In the genomic region with DNA sequence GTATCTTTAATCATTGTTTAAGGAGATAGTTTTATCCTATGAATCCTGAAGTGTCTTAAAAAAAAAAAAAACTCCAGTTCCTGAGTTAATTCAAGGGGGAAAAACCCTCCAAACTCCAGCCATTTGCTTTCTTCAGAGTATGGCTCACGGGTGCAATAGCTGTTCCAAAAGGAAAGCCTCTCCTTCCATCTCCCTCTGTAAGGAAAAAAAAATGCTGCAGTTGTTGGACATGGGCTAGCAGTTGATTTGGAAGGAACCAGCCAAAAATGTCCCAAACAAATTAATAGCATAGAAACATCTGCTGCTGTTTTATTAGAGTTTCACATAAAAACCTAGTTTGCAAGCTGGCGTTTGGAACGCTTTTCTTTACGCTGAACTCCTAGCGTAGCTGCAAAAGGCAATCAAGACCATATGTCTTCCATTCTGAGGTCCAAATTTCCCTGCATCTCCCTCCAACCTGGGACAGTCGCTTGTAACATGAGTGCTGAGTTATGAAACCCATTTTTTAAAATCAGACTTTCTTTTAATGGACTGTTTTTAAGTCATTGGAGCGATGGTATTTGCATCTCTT, we compare ENCODE assay signal across 17 mouse cellular contexts.
DNase-seq lines count a peak whose midpoint lies in the region; ATAC-seq lines count a peak whose summit lies in the region.
"Had no signal": no experiment of that assay in that cellular context is flagged by ENCODE, and none has a peak within 500 bp of the region (broad histone marks: within the 10 kb centered on the region; RNA-seq: fewer than 3 reads in every experiment).

No protein-coding gene starts in this region.

- peaks cover 17% of the 10 kb centered on the region for H3K4me1 ChIP-seq in embryonic facial prominence, embryonic 12.5 days
- peaks cover 5% of the 10 kb centered on the region; the same call in 1 of the 2 replicates for H3K4me1 ChIP-seq in limb, embryonic 15.5 days
- H3K4me1 ChIP-seq: hindbrain, embryonic 15.5 days; megakaryocyte, embryonic 14.5 days had no signal

- peak; percentile 25 to 28 for DNase-seq in cerebellum, adult 18-20 months
- DNase-seq in cerebellum, postnatal 4 days (ENCODE audit: low spot score in 2 of 2) = no peak
- peak; percentile 12 for DNase-seq in layer of hippocampus, adult 9-11 months
- no peak for DNase-seq in layer of hippocampus, postnatal 36 days
- no peak for DNase-seq in heart, adult 18-20 months
- no peak for DNase-seq in thymus, postnatal 0 days (ENCODE audit: low spot score)
- DNase-seq: heart, postnatal 10 days; spleen, adult 18-20 months; thymus, postnatal 36 days had no signal

- no peak for ATAC-seq in embryonic facial prominence, embryonic 12.5 days (ENCODE audit: insufficient number of reproducible peaks, insufficient read depth, low FRiP score, low TSS enrichment)
- peak; percentile 69; the same call in 1 of the 2 replicates for ATAC-seq in limb, embryonic 15.5 days (ENCODE audit: insufficient number of reproducible peaks, low FRiP score, low TSS enrichment, low read depth)
- ATAC-seq: Patski had no signal

- WGBS in embryonic facial prominence, embryonic 12.5 days = 21% methylated on average over 7 of the region's 7 CpGs
- WGBS in limb, embryonic 15.5 days = 19% methylated on average over 7 of the region's 7 CpGs

- H3K36me3 ChIP-seq in embryonic facial prominence, embryonic 12.5 days = no peaks in the 10 kb centered on the region
- no peaks in the 10 kb centered on the region for H3K36me3 ChIP-seq in limb, embryonic 15.5 days
- H3K36me3 ChIP-seq: hindbrain, embryonic 15.5 days; kidney, embryonic 15.5 days; neural tube, embryonic 12.5 days had no signal

- H3K27me3 ChIP-seq in embryonic facial prominence, embryonic 12.5 days = no peaks in the 10 kb centered on the region
- H3K27me3 ChIP-seq in limb, embryonic 15.5 days = no peaks in the 10 kb centered on the region
- H3K27me3 ChIP-seq: hindbrain, embryonic 15.5 days; kidney, embryonic 15.5 days; megakaryocyte, embryonic 14.5 days; neural tube, embryonic 12.5 days; Patski had no signal

- H3K4me2 ChIP-seq in embryonic facial prominence, embryonic 12.5 days (replicated peaks) = peak overlapping the region; percentile 24
- peak overlapping the region; percentile 5; the same call in 1 of the 2 replicates for H3K4me2 ChIP-seq in limb, embryonic 15.5 days
- H3K4me2 ChIP-seq: hindbrain, embryonic 15.5 days; kidney, embryonic 15.5 days; neural tube, embryonic 12.5 days had no signal

- no peaks in the 10 kb centered on the region for H3K9me3 ChIP-seq in embryonic facial prominence, embryonic 12.5 days
- H3K9me3 ChIP-seq in limb, embryonic 15.5 days = no peaks in the 10 kb centered on the region
- H3K9me3 ChIP-seq: hindbrain, embryonic 15.5 days; kidney, embryonic 15.5 days; neural tube, embryonic 12.5 days had no signal

- H3K9ac ChIP-seq in embryonic facial prominence, embryonic 12.5 days = no peak overlapping the region
- no peak overlapping the region for H3K9ac ChIP-seq in limb, embryonic 15.5 days
- H3K9ac ChIP-seq: hindbrain, embryonic 15.5 days; kidney, embryonic 15.5 days; neural tube, embryonic 12.5 days had no signal

- H3K27ac ChIP-seq in embryonic facial prominence, embryonic 12.5 days = no peak overlapping the region
- no peak overlapping the region for H3K27ac ChIP-seq in limb, embryonic 15.5 days
- H3K27ac ChIP-seq: hindbrain, embryonic 15.5 days; kidney, embryonic 15.5 days; layer of hippocampus, adult 2 months; neural tube, embryonic 12.5 days had no signal

- no peak overlapping the region for H3K4me3 ChIP-seq in embryonic facial prominence, embryonic 12.5 days
- no peak overlapping the region for H3K4me3 ChIP-seq in limb, embryonic 15.5 days
- H3K4me3 ChIP-seq: hindbrain, embryonic 15.5 days; kidney, embryonic 15.5 days; layer of hippocampus, adult 2 months; megakaryocyte, embryonic 14.5 days; neural tube, embryonic 12.5 days had no signal

Comparison
In these comparisons a context has a peak if more than half of its experiments do, and no peak if none do; other contexts are left out.
1. DNase-seq: peak in cerebellum, adult 18-20 months (2 of 2) and layer of hippocampus, adult 9-11 months (single experiment); none in cerebellum, postnatal 4 days (0 of 2), layer of hippocampus, postnatal 36 days (0 of 2), heart, adult 18-20 months (0 of 2) and thymus, postnatal 0 days (single experiment).